Mouse (Mus musculus) embryonic fibroblast, embryonic 13.5 days (primary cell): Measurements from ENCODE around the gene Rec8.

Experiments
- CTCF ChIP-seq: IDR thresholded peaks from 2 replicates; pipeline ENCODE4 v1.5.1; 2011; ENCODE audit warnings: mild to moderate bottlenecking, control low read depth, low read length, moderate library complexity, borderline replicate concordance; ENCODE audit not compliant: insufficient read depth
- POLR2A ChIP-seq: IDR thresholded peaks from 2 replicates; pipeline ENCODE4 v1.6.1; 2011; ENCODE audit warnings: low read depth, mild to moderate bottlenecking, control low read depth, low read length, moderate library complexity

- no peak for TF ChIP-seq CTCF
- no peak for TF ChIP-seq POLR2A
Measured at GRCm38 (mm10) chr14:55640816-55641215, 23.0 kb downstream of the Rec8 start.
